Mouse (Mus musculus): ENCODE results near the gene Ddhd1.
"Not testable (repeated sequence)": the region's sequence is repeated elsewhere in the genome, so short reads cannot be mapped to it uniquely, and the experiment has no call there.

The Ddhd1 gene

GRCm38 (mm10) chr14:45580923-45581827 lies 76.8 kb downstream of the Ddhd1 start:
- DNase-seq (ENCODE audit: low read depth, low spot score), result not testable (repeated sequence)

GRCm38 (mm10) chr14:45566066-45566937 lies 91.6 kb downstream of the Ddhd1 start:
- no peak for DNase-seq (ENCODE audit: low read depth, low spot score)

- DNase-seq (ENCODE audit: low read depth, low spot score), result peak; percentile 48
Measured at GRCm38 (mm10) chr14:45565216-45566065, 92.5 kb downstream of the Ddhd1 start.

GRCm38 (mm10) chr14:45563577-45563976 lies 94.4 kb downstream of the Ddhd1 start:
- DNase-seq (ENCODE audit: low read depth, low spot score), result no peak

- peak; percentile 88 for DNase-seq (ENCODE audit: low read depth, low spot score)
Measured at GRCm38 (mm10) chr14:45561681-45562080, 96.3 kb downstream of the Ddhd1 start.

- peak; percentile 33 for DNase-seq (ENCODE audit: low read depth, low spot score)
Measured at GRCm38 (mm10) chr14:45559018-45559417, 98.9 kb downstream of the Ddhd1 start.

GRCm38 (mm10) chr14:45554336-45554735 lies 103.6 kb downstream of the Ddhd1 start:
- no peak for DNase-seq (ENCODE audit: low read depth, low spot score)

- DNase-seq (ENCODE audit: low read depth, low spot score), result no peak
Measured at GRCm38 (mm10) chr14:45553854-45554253, 104.1 kb downstream of the Ddhd1 start.

- DNase-seq (ENCODE audit: low read depth, low spot score), result no peak
Measured at GRCm38 (mm10) chr14:45552431-45552830, 105.5 kb downstream of the Ddhd1 start.

GRCm38 (mm10) chr14:45551121-45551768 lies 106.7 kb downstream of the Ddhd1 start:
- DNase-seq (ENCODE audit: low read depth, low spot score), result no peak

- no peak for DNase-seq (ENCODE audit: low read depth, low spot score)
Measured at GRCm38 (mm10) chr14:45550010-45550647, 107.8 kb downstream of the Ddhd1 start.

- no peak for DNase-seq (ENCODE audit: low read depth, low spot score)
Measured at GRCm38 (mm10) chr14:45548118-45548517, 109.8 kb downstream of the Ddhd1 start.

GRCm38 (mm10) chr14:45544905-45545304 lies 113.0 kb downstream of the Ddhd1 start:
- DNase-seq (ENCODE audit: low read depth, low spot score), result no peak

GRCm38 (mm10) chr14:45544026-45544425 lies 113.9 kb downstream of the Ddhd1 start:
- DNase-seq (ENCODE audit: low read depth, low spot score), result no peak

- DNase-seq (ENCODE audit: low read depth, low spot score), result no peak
Measured at GRCm38 (mm10) chr14:45539659-45540468, 118.1 kb downstream of the Ddhd1 start.

Measured in telencephalon, adult 2 months (tissue).